Mouse (Mus musculus): Measurements from ENCODE around the gene Ubald2. TPM values are rescaled to one million over a fixed set of nuclear protein-coding genes. Genes with fewer than 3 reads are reported as not detected.

Gene Ubald2
- total and polyA plus RNA-seq, 3 experiments = 56.8 to 77.7 TPM; not detected in 1

DNA sequence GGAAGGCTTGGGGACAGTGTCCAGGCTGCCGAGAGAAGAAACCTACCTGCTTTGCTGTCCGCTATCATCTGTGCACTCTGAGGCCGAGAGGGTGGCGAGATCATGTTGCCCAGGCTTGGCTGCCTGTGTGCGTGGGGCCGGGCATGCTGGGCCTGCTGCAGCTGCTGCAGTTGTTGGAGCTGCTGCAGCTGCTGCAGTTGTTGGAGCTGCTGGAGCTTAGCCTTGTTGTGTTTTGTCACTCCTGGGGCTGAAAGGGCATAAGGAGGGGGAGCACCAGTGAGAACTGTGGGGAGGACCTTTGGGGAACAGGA lies 8.9 kb downstream of the Ubald2 start:
- TF ChIP-seq GABPA (IDR thresholded peaks at IDR 0.05; ENCODE audit: low read depth, low read length) (no peak), POLR2AphosphoS5 (IDR thresholded peaks at IDR 0.05; ENCODE audit: borderline replicate concordance, low read depth, low read length) (peak; percentile 36; the same call in 1 of the 2 replicates)
- peaks cover 0 to 3% of the 10 kb centered on the region in 2 experiments; a peak in 1 of 4 replicates for H3K4me1 ChIP-seq (ENCODE audit: control insufficient read depth in 1 of 2, insufficient read depth in 2 of 2, low read length in 2 of 2)
- H3K79me2 ChIP-seq (ENCODE audit: control insufficient read depth, insufficient read depth, low read length, poor library complexity) = no peaks in the 10 kb centered on the region
- H3K4me3 ChIP-seq (ENCODE audit: control insufficient read depth in 1 of 2, insufficient read depth in 1 of 2, low read depth in 2 of 2, low read length in 2 of 2) = no peak overlapping the region
- H3K36me3 ChIP-seq (ENCODE audit: control insufficient read depth in 1 of 2, insufficient read depth in 2 of 2, low read length in 2 of 2) = no peaks in the 10 kb centered on the region; a peak in 1 of 4 replicates
- no peaks in the 10 kb centered on the region for H3K27me3 ChIP-seq (ENCODE audit: control insufficient read depth in 1 of 2, insufficient read depth in 2 of 2, low read length in 2 of 2)
- H3K9ac ChIP-seq (ENCODE audit: control insufficient read depth, low read depth, low read length, poor library complexity, severe bottlenecking) = no peak overlapping the region
- no peak overlapping the region for H3K27ac ChIP-seq (ENCODE audit: control insufficient read depth, low read depth, low read length)
- H3K9me3 ChIP-seq (replicated peaks; ENCODE audit: insufficient read depth, low read length) = no peaks in the 10 kb centered on the region
- no peak for DNase-seq (ENCODE audit: low read depth, low spot score)

- Histone ChIP-seq H3K4me1 (ENCODE audit: control insufficient read depth in 1 of 2, insufficient read depth in 2 of 2, low read length in 2 of 2) (0 out of 4 replicates have a peak, but pooled peaks cover 0 to 3% of the 10 kb centered on the region in 2 experiments), H3K9ac (ENCODE audit: control insufficient read depth, low read depth, low read length, poor library complexity, severe bottlenecking) (no peak overlapping the region), H3K9me3 (replicated peaks; ENCODE audit: insufficient read depth, low read length) (no peaks in the 10 kb centered on the region), H3K36me3 (ENCODE audit: control insufficient read depth in 1 of 2, insufficient read depth in 2 of 2, low read length in 2 of 2) (no peaks in the 10 kb centered on the region; a peak in 1 of 4 replicates), H3K79me2 (ENCODE audit: control insufficient read depth, insufficient read depth, low read length, poor library complexity) (no peaks in the 10 kb centered on the region), H3K27ac (ENCODE audit: control insufficient read depth, low read depth, low read length) (no peak overlapping the region), H3K27me3 (ENCODE audit: control insufficient read depth in 1 of 2, insufficient read depth in 2 of 2, low read length in 2 of 2) (no peaks in the 10 kb centered on the region), H3K4me3 (ENCODE audit: control insufficient read depth in 1 of 2, insufficient read depth in 1 of 2, low read depth in 2 of 2, low read length in 2 of 2) (no peak overlapping the region)
- no peak for DNase-seq (ENCODE audit: low read depth, low spot score)
- no peak for TF ChIP-seq BHLHE40 (IDR thresholded peaks at IDR 0.05; ENCODE audit: borderline replicate concordance, low read depth, low read length)
- no peak for TF ChIP-seq MYC (IDR thresholded peaks at IDR 0.05; ENCODE audit: low read depth, low read length)
- TF ChIP-seq KAT2A (conservative IDR thresholded peaks at IDR 0.05; ENCODE audit: low read depth, low read length) = no peak
- no peak for TF ChIP-seq ZC3H11A (IDR thresholded peaks at IDR 0.05; ENCODE audit: low read depth, low read length)
- no peak for TF ChIP-seq SMC3 (IDR thresholded peaks at IDR 0.05; ENCODE audit: low read depth, low read length)
- TF ChIP-seq HCFC1 (IDR thresholded peaks at IDR 0.05; ENCODE audit: low read depth, low read length) = no peak
- no peak for TF ChIP-seq RAD21 (IDR thresholded peaks at IDR 0.05; ENCODE audit: low read depth, low read length)
- no peak for TF ChIP-seq POLR2A (IDR thresholded peaks at IDR 0.05; ENCODE audit: control insufficient read depth in 1 of 2, insufficient read depth in 1 of 2, low read depth in 1 of 2, low read length in 2 of 2, poor library complexity in 1 of 2)
- no peak for TF ChIP-seq GABPA (IDR thresholded peaks at IDR 0.05; ENCODE audit: low read depth, low read length)
- TF ChIP-seq CHD2 (IDR thresholded peaks at IDR 0.05; ENCODE audit: low read length) = no peak
- no peak for TF ChIP-seq ZMIZ1 (IDR thresholded peaks at IDR 0.05; ENCODE audit: low read depth, low read length)
Observed at GRCm38 (mm10) chr11:116443311-116443710, 9.4 kb downstream of the Ubald2 start.

DNA sequence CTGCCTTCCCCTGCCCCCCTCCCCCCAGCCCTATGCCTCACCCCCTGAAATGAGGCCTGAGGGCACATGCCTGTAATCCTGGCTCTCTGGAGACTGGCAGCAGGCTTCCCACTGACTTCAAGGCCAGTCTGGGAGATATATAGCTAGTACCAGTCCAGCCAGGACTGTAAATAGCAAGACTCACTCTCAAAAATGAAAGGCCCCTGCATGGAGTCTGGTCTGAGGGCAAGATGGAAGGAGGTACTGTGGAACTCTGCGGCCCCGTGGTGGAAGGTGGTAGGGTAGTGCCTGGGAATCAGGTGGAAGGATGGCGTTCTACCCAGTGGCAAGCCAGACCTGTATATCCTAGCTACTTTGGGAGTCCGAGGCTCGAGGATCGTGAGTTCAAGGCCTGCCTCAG lies 10.0 kb downstream of the Ubald2 start:
- no peak for TF ChIP-seq POLR2AphosphoS2 (IDR thresholded peaks at IDR 0.05; ENCODE audit: low read length)
- TF ChIP-seq TCF12 (IDR thresholded peaks at IDR 0.05; ENCODE audit: low read depth, low read length) = no peak
- no peak for TF ChIP-seq GATA1 (IDR thresholded peaks at IDR 0.05; ENCODE audit: low read depth, low read length)
- no peak for DNase-seq (ENCODE audit: low read depth, low spot score)
- H3K27ac ChIP-seq (ENCODE audit: control insufficient read depth, low read depth, low read length) = no peak overlapping the region
- no peak overlapping the region for H3K9ac ChIP-seq (ENCODE audit: control insufficient read depth, low read depth, low read length, poor library complexity, severe bottlenecking)
- no peaks in the 10 kb centered on the region for H3K9me3 ChIP-seq (replicated peaks; ENCODE audit: insufficient read depth, low read length)
- no peaks in the 10 kb centered on the region; a peak in 1 of 4 replicates for H3K36me3 ChIP-seq (ENCODE audit: control insufficient read depth in 1 of 2, insufficient read depth in 2 of 2, low read length in 2 of 2)
- no peaks in the 10 kb centered on the region for H3K27me3 ChIP-seq (ENCODE audit: control insufficient read depth in 1 of 2, insufficient read depth in 2 of 2, low read length in 2 of 2)
- no peak overlapping the region for H3K4me3 ChIP-seq (ENCODE audit: control insufficient read depth in 1 of 2, insufficient read depth in 1 of 2, low read depth in 2 of 2, low read length in 2 of 2)
- no peaks in the 10 kb centered on the region for H3K79me2 ChIP-seq (ENCODE audit: control insufficient read depth, insufficient read depth, low read length, poor library complexity)
- H3K4me1 ChIP-seq (ENCODE audit: control insufficient read depth in 1 of 2, insufficient read depth in 2 of 2, low read length in 2 of 2) = 0 out of 4 replicates have a peak, but pooled peaks cover 0 to 3% of the 10 kb centered on the region in 2 experiments
